Mouse (Mus musculus) kidney, adult 11 months (tissue): ENCODE data around the gene Wwc2.
A peak's percentile ranks its signal among the peaks of the same experiment; 100 is the strongest.

ENCODE experiments used
- DNase-seq: peaks from one replicate; pipeline ENCODE4 v3.0.0; 2022

The Wwc2 gene

DNA sequence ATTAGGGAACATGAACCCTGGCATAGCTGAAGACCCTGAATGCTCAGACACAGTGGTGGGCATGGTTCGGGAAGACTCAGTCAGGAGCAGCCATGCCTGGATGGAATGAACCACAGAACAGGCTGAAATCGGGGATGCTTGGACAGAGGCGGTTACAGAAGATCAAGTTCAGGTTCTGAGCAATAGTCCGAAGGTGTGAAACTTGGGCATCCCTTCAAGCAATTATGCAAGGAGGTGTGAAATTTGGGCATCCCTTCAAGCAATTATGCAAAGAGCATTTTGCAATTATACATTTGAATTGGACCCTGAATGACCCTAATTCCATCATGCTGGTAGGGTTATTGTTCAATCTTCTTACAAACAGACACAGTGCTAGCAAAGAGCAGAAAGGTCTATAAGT, 208.8 kb downstream of the Wwc2 start:
- DNase-seq: peak; percentile 52

DNA sequence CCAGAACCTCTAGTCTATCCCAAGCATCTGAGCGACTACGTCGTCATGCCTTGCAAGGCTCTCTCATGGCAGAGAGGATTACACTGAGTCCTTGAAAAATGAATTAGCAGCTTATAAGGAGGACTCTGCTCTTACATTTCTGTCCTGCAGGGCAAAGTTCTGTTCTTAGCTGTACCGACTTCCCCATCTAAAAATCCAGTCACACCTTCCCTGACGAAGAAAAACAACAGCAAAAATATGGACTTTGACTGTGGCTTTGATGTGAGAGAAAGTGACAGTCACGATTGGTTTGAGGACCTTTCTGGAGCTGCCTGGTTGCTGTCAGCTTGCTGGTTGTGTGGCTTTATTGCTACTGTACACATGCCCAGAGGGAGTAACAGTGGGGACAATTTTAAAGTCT, 211.1 kb downstream of the Wwc2 start:
- peak; percentile 24 for DNase-seq

- DNase-seq: no peak
Observed at GRCm38 (mm10) chr8:47777415-47777814, 213.3 kb downstream of the Wwc2 start.
